Mouse (Mus musculus) stomach, embryonic 16.5 days (tissue): ENCODE measurements around the gene Gm20708. TPM values are rescaled to one million over a fixed set of nuclear protein-coding genes. Genes with fewer than 3 reads are reported as not detected.
A peak's percentile ranks its signal among the peaks of the same experiment; 100 is the strongest.

ENCODE experiments used
- ATAC-seq: fragments of 200-750 bp; cut with Nextera tagmentation; 2 replicates; pipeline ENCODE4 v1.8.0; 2017; ENCODE audit warnings: moderate number of reproducible peaks, moderate TSS enrichment; ENCODE audit not compliant: insufficient read depth, low FRiP score
- H3K27ac ChIP-seq: fragments of 300-500 bp; sonication (generic); 2 replicates; pipeline ENCODE4 v1.5.1; 2014; ENCODE audit warnings: low read length
- H3K27me3 ChIP-seq: fragments of 300-500 bp; sonication (generic); 2 replicates; pipeline ENCODE4 v1.6.1; 2014; ENCODE audit warnings: low read length, control low read depth, mixed read lengths; ENCODE audit not compliant: control insufficient read depth, insufficient read depth
- H3K36me3 ChIP-seq: fragments of 300-500 bp; sonication (generic); 2 replicates; pipeline ENCODE4 v1.6.1; 2014; ENCODE audit warnings: low read length; ENCODE audit not compliant: control insufficient read depth, insufficient read depth
- H3K4me1 ChIP-seq: fragments of 300-500 bp; sonication (generic); 2 replicates; pipeline ENCODE4 v1.6.1; 2014; ENCODE audit warnings: low read length, control low read depth, mixed read lengths; ENCODE audit not compliant: control insufficient read depth, insufficient read depth
- H3K4me2 ChIP-seq: fragments of 300-500 bp; sonication (generic); 2 replicates; pipeline ENCODE4 v1.6.1; 2014; ENCODE audit warnings: low read depth, low read length, mixed read lengths
- H3K4me3 ChIP-seq: fragments of 300-500 bp; sonication (generic); replicated peaks from 2 replicates; pipeline ENCODE4 v1.5.1; 2014; ENCODE audit warnings: mild to moderate bottlenecking, low read length
- H3K9ac ChIP-seq: fragments of 300-500 bp; sonication (generic); 2 replicates; pipeline ENCODE4 v1.6.1; 2014; ENCODE audit warnings: low read length
- H3K9me3 ChIP-seq: fragments of 300-500 bp; sonication (generic); replicated peaks from 2 replicates; pipeline ENCODE4 v1.6.1; 2016; ENCODE audit warnings: low read length, control low read depth; ENCODE audit not compliant: control insufficient read depth
- WGBS: fragments of 180-500 bp; shearing (Covaris S2); extraction: QIAGEN DNeasy Blood & Tissue Kit; methylation state at CpG from one replicate; pipeline ENCODE4 v1.1.7; 2014; 5-methylcytosine and 5-hydroxymethylcytosine counted together
- polyA plus RNA-seq: library from polyadenylated mRNA; unstranded; fragments of >200 nt; fragmentation: Nextera tagmentation; extraction: Ambion mirVana; gene quantifications from 2 replicates; pipeline ENCODE4 v1.2.1, GENCODE M21; 2015

Gm20708 gene
- polyA plus RNA-seq, 1 experiment from 2014 or later: 0.68 TPM

- Histone ChIP-seq H3K9me3 (no peaks in the 10 kb centered on the region), H3K9ac (0 out of 2 replicates have a peak overlapping the region, but pooled peaks have one; percentile 31), H3K27me3 (no peaks in the 10 kb centered on the region), H3K27ac (peak overlapping the region; percentile 63), H3K36me3 (no peaks in the 10 kb centered on the region), H3K4me3 (no peak overlapping the region), H3K4me1 (peaks cover 30% of the 10 kb centered on the region), H3K4me2 (no peak overlapping the region)
- WGBS: 75% methylated on average over 6 of the region's 6 CpGs
- ATAC-seq: no peak
These were observed 71.5 kb downstream of the Gm20708 start for GRCm38 (mm10) chr11:117880977-117881358.

DNA sequence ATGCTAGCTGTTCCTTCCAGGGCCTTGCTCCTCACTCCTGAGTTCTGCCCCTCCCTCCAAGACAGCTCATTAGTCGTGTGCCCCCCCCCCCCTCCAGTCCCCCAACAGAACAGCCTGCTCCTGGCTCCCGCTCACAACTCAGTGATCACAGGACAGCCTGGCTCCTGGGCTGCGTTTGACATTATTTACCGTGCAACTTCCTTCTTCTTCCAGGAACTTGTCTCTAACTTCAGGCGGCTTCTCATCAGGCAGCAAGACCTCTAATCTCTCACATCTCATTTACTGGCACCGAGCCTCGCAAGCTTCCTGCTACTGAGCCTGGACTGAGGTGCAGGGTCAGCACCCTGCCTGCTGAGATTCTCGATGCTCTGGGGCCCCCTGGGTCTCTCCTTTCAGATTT, 72.3 kb downstream of the Gm20708 start:
- no peaks in the 10 kb centered on the region for H3K9me3 ChIP-seq
- peaks cover 30% of the 10 kb centered on the region for H3K4me1 ChIP-seq
- H3K27me3 ChIP-seq: no peaks in the 10 kb centered on the region
- no peaks in the 10 kb centered on the region for H3K36me3 ChIP-seq
- 7% methylated on average over 8 of the region's 8 CpGs for WGBS
- no peak overlapping the region for H3K4me2 ChIP-seq
- no peak overlapping the region for H3K4me3 ChIP-seq
- 0 out of 2 replicates have a peak overlapping the region, but pooled peaks have one; percentile 33 for H3K9ac ChIP-seq
- ATAC-seq: peak; percentile 26; the same call in 1 of the 2 replicates
- peak overlapping the region; percentile 63 for H3K27ac ChIP-seq

DNA sequence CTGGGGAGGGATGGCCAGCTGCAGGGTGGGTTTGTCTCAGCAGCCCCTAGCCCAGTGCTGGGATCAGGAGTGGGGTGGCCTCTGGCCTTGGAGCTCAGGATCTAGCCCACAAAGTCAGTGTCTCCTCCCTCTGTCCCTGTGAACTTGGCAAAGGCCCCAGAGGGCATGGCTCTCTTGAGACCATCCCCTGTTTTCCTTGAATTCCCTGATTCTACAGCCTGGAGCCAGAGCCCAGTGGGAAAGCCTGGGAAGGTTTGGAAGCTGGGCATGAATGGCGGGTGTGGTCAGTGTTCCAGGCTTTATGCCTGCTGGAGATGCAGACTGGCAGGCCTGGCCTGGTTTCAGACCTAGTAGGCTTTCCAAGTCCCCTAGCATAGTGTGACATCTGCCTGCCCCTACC, 72.7 kb downstream of the Gm20708 start:
- no peaks in the 10 kb centered on the region for H3K36me3 ChIP-seq
- no peak overlapping the region for H3K4me2 ChIP-seq
- H3K27me3 ChIP-seq: no peaks in the 10 kb centered on the region
- 0 out of 2 replicates have a peak overlapping the region, but pooled peaks have one; percentile 33 for H3K9ac ChIP-seq
- H3K4me1 ChIP-seq: peaks cover 30% of the 10 kb centered on the region
- ATAC-seq: no peak
- WGBS: 86% methylated on average over 1 of the region's 1 CpGs
- peak overlapping the region; percentile 63 for H3K27ac ChIP-seq
- H3K4me3 ChIP-seq: no peak overlapping the region
- H3K9me3 ChIP-seq: no peaks in the 10 kb centered on the region

GRCm38 (mm10) chr11:117886000-117886399, 76.5 kb downstream of the Gm20708 start:
- H3K27ac ChIP-seq: no peak overlapping the region
- H3K9me3 ChIP-seq: no peaks in the 10 kb centered on the region
- H3K4me3 ChIP-seq: no peak overlapping the region
- ATAC-seq: no peak
- peaks cover 43% of the 10 kb centered on the region for H3K4me1 ChIP-seq
- no peaks in the 10 kb centered on the region for H3K27me3 ChIP-seq
- WGBS: 54% methylated on average over 5 of the region's 5 CpGs
- H3K4me2 ChIP-seq: no peak overlapping the region
- H3K36me3 ChIP-seq: no peaks in the 10 kb centered on the region
- no peak overlapping the region for H3K9ac ChIP-seq

DNA sequence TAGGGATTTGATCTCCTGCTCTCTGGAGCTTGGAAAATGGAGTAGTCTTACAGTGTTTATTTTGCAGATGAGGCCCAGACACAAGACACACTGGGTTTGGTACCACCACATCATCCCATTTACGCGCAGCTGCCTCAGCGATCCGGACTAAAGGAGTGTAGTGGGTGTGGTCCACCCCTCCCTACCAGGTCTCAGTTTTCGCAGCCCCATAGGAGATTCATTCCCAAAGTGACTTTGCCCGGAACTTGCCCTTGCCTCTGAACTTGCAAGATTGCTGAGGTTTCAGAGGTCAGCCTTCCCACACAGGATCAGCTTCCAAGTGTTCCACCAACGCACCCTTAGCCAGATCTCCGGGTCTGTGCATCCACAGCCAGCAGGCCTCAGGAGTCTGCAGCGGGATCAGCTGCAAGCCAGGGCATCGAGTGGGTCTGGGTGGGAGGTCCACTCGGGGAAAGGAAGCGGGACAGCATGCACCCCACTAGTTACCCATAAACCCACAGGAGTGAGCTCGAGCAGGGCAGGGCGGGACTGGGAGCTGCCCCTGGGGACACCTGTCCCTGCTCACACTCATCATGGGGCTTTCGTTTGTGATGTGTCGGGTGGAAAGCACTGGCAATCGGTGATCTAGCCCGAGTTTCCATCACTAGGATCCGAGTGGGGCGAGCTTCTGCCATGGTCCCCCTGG, 78.8 kb downstream of the Gm20708 start:
- Histone ChIP-seq H3K9ac (peak overlapping the region; percentile 67), H3K4me3 (peak overlapping the region; percentile 31; the same call in 1 of the 2 replicates), H3K27ac (peak overlapping the region; percentile 52; the same call in 1 of the 2 replicates), H3K4me2 (peak overlapping the region; percentile 52), H3K4me1 (peaks cover 33% of the 10 kb centered on the region), H3K9me3 (no peaks in the 10 kb centered on the region), H3K27me3 (no peaks in the 10 kb centered on the region), H3K36me3 (no peaks in the 10 kb centered on the region)
- WGBS: 26% methylated on average over 20 of the region's 20 CpGs
- no peak for ATAC-seq

GRCm38 (mm10) chr11:117888853-117889822, 79.7 kb downstream of the Gm20708 start:
- H3K4me3 ChIP-seq: peak overlapping the region; percentile 31
- peak; percentile 28; the same call in 1 of the 2 replicates for ATAC-seq
- WGBS: 12% methylated on average over 33 of the region's 33 CpGs
- H3K27ac ChIP-seq: peak overlapping the region; percentile 52; the same call in 1 of the 2 replicates
- peak overlapping the region; percentile 52 for H3K4me2 ChIP-seq
- H3K9me3 ChIP-seq: no peaks in the 10 kb centered on the region
- H3K36me3 ChIP-seq: no peaks in the 10 kb centered on the region
- peaks cover 33% of the 10 kb centered on the region for H3K4me1 ChIP-seq
- no peaks in the 10 kb centered on the region for H3K27me3 ChIP-seq
- H3K9ac ChIP-seq: peak overlapping the region; percentile 67

Other genes starting within 250 kb of the Gm20708 start
- 10.2 and 10.5 TPM in 2 replicates for gene Tnrc6c, start 155.4 kb upstream of the Gm20708 start, polyA plus RNA-seq
- gene Tmc8, start 27.6 kb upstream of the Gm20708 start, polyA plus RNA-seq: 3.2 and 3.7 TPM in 2 replicates
- 31.6 and 36.8 TPM in 2 replicates for gene Tmc6, start 27.5 kb upstream of the Gm20708 start, polyA plus RNA-seq
- gene 6030468B19Rik, start 12.0 kb upstream of the Gm20708 start, polyA plus RNA-seq: 2.5 and 4.7 TPM in 2 replicates
- 129 and 157 TPM in 2 replicates for gene Syngr2, start within 50 bp of the Gm20708 start, polyA plus RNA-seq
- 6.8 and 8.5 TPM in 2 replicates for gene Afmid, start 16.3 kb downstream of the Gm20708 start, polyA plus RNA-seq
- gene Tk1, start 16.4 kb downstream of the Gm20708 start, polyA plus RNA-seq: 120 and 128 TPM in 2 replicates
- gene Birc5, start 39.6 kb downstream of the Gm20708 start, polyA plus RNA-seq: 230 and 247 TPM in 2 replicates
- not detected in 2 replicates for gene Tmem235, start 51.1 kb downstream of the Gm20708 start, polyA plus RNA-seq
- 6.8 and 8.2 TPM in 2 replicates for gene Tha1, start 63.8 kb downstream of the Gm20708 start, polyA plus RNA-seq
- 16.1 and 17.4 TPM in 2 replicates for gene Socs3, start 160.4 kb downstream of the Gm20708 start, polyA plus RNA-seq
- gene Pgs1, start 176.6 kb downstream of the Gm20708 start, polyA plus RNA-seq: 32.1 and 37.1 TPM in 2 replicates